Mouse (Mus musculus) brain, embryonic 14.5 days (tissue): ENCODE results near the gene Phf10.

Experiments used
- CTCF ChIP-seq: fragments of 200-500 bp; IDR thresholded peaks from 2 replicates; pipeline ENCODE4 v1.5.1; 2012; ENCODE audit warnings: inconsistent platforms, mild to moderate bottlenecking, moderate library complexity, borderline replicate concordance; ENCODE audit not compliant: insufficient read depth, insufficient read length; ENCODE audit errors: extremely low read depth
- POLR2A ChIP-seq: fragments of 200-500 bp; IDR thresholded peaks from 2 replicates; pipeline ENCODE4 v1.6.1; 2012; ENCODE audit warnings: mild to moderate bottlenecking, inconsistent platforms, borderline replicate concordance; ENCODE audit not compliant: poor library complexity, insufficient read depth, insufficient read length, severe bottlenecking; ENCODE audit errors: extremely low read depth

GRCm38 (mm10) chr17:14898972-14899371 lies 62.1 kb downstream of the Phf10 start:
- TF ChIP-seq POLR2A (no peak), CTCF (no peak)
